Comparison of ENCODE assay signal across 18 mouse cellular contexts in the genomic region with DNA sequence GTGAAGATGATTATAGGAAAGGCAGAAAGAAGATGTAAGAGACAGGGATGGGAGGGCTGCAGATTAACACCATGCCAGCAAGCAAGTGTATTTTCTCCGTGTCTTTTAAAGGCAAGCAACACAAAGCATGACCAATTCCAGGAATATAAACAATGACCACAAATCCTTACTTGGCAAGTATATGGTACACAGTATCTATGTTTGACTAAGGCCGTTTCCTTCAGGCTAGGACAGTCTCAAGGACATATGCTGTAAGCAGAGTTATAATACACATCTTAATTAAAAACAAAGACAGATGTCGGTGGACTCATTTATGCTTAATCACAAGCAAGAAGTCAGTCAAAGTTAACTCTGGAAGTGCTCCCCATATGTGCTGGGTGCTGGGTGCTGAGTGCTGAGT. TPM values are rescaled to one million over a fixed set of nuclear protein-coding genes. Genes with fewer than 3 reads are reported as not detected.
"Had no signal": no experiment of that assay in that cellular context is flagged by ENCODE, and none has a peak within 500 bp of the region (broad histone marks: within the 10 kb centered on the region; RNA-seq: fewer than 3 reads in every experiment).

No protein-coding gene starts in this region.

- ATAC-seq: liver, embryonic 12.5 days; midbrain, embryonic 16.5 days had no signal

- H3K36me3 ChIP-seq: liver, embryonic 12.5 days; lung, embryonic 15.5 days; midbrain, embryonic 12.5 days; neural tube, embryonic 12.5 days; stomach, embryonic 15.5 days had no signal

- H3K27ac ChIP-seq: liver, embryonic 12.5 days; liver, embryonic 14.5 days; lung, embryonic 15.5 days; macrophage; midbrain, embryonic 12.5 days; neural tube, embryonic 12.5 days; stomach, embryonic 15.5 days had no signal

- H3K27me3 ChIP-seq: lung, embryonic 15.5 days; midbrain, embryonic 12.5 days; neural tube, embryonic 12.5 days; stomach, embryonic 15.5 days had no signal

- H3K9me3 ChIP-seq: liver, embryonic 12.5 days; lung, embryonic 15.5 days; megakaryocyte, embryonic 14.5 days; midbrain, embryonic 12.5 days; neural tube, embryonic 12.5 days; stomach, embryonic 15.5 days had no signal

- H3K9ac ChIP-seq: liver, embryonic 12.5 days; liver, embryonic 14.5 days; lung, embryonic 15.5 days; midbrain, embryonic 12.5 days; neural tube, embryonic 12.5 days; stomach, embryonic 15.5 days had no signal

- H3K4me1 ChIP-seq: midbrain, embryonic 12.5 days; neural tube, embryonic 12.5 days; stomach, embryonic 15.5 days had no signal

- H3K4me2 ChIP-seq: liver, embryonic 12.5 days; lung, embryonic 15.5 days; midbrain, embryonic 12.5 days; neural tube, embryonic 12.5 days; stomach, embryonic 15.5 days had no signal

- DNase-seq: lung, adult 2 months; lung, postnatal 10 days; lung, postnatal 36 days; midbrain, embryonic 14.5 days; right cerebral cortex, postnatal 14 days; thymus, adult 18-20 months; thymus, postnatal 14 days; thymus, postnatal 36 days had no signal

- H3K4me3 ChIP-seq: liver, embryonic 12.5 days; lung, embryonic 15.5 days; megakaryocyte, embryonic 14.5 days; midbrain, embryonic 12.5 days; neural tube, embryonic 12.5 days; stomach, embryonic 15.5 days had no signal

RNA-seq across cellular contexts. Expression of a gene that starts 12.6 kb away (rescaled TPM):
- total RNA-seq: monocyte, adult 5-6 weeks had no signal
- polyA plus RNA-seq: macrophage had no signal
